Mouse (Mus musculus) retina, adult 2 months (tissue): Measurements from ENCODE around the gene St3gal3.

Experiments used
- DNase-seq: peaks from one replicate; pipeline ENCODE4 v3.0.0-alpha.2; 2012; ENCODE audit warnings: low read depth, low spot score

The St3gal3 gene

GRCm38 (mm10) chr4:117896031-117896430 lies 238.7 kb downstream of the St3gal3 start:
- no peak for DNase-seq

GRCm38 (mm10) chr4:117895339-117895738 lies 239.4 kb downstream of the St3gal3 start:
- no peak for DNase-seq

GRCm38 (mm10) chr4:117894601-117895000 lies 240.1 kb downstream of the St3gal3 start:
- no peak for DNase-seq

GRCm38 (mm10) chr4:117893376-117893775 lies 241.3 kb downstream of the St3gal3 start:
- DNase-seq = no peak

GRCm38 (mm10) chr4:117891738-117892161 lies 243.0 kb downstream of the St3gal3 start, which contains the start of gene Dph2:
Gene Dph2, minus strand, starts transcription at chr4:117892032.
- peak; percentile 86 for DNase-seq

- DNase-seq = no peak
These were observed 244.0 kb downstream of the St3gal3 start for GRCm38 (mm10) chr4:117890750-117891149.

GRCm38 (mm10) chr4:117890031-117890430 lies 244.7 kb downstream of the St3gal3 start:
- no peak for DNase-seq

- DNase-seq = no peak
These were observed 245.2 kb downstream of the St3gal3 start for GRCm38 (mm10) chr4:117889471-117889870.

- no peak for DNase-seq
These were observed 246.8 kb downstream of the St3gal3 start for GRCm38 (mm10) chr4:117887920-117888319.

GRCm38 (mm10) chr4:117887133-117887532 lies 247.6 kb downstream of the St3gal3 start, which contains the start of gene Atp6v0b:
Gene Atp6v0b, minus strand, starts transcription at chr4:117887333.
- peak; percentile 78 for DNase-seq

- DNase-seq = no peak
These were observed 248.1 kb downstream of the St3gal3 start for GRCm38 (mm10) chr4:117886644-117887043.

GRCm38 (mm10) chr4:117885994-117886393 lies 248.7 kb downstream of the St3gal3 start:
- DNase-seq = no peak

- no peak for DNase-seq
These were observed 249.6 kb downstream of the St3gal3 start for GRCm38 (mm10) chr4:117885093-117885492.

- no peak for DNase-seq
These were observed 250.6 kb downstream of the St3gal3 start for GRCm38 (mm10) chr4:117884146-117884545.

GRCm38 (mm10) chr4:117882701-117883691 lies 251.7 kb downstream of the St3gal3 start, which contains the start of gene B4galt2:
Gene B4galt2, minus strand, starts transcription at chr4:117883487.
- DNase-seq = no peak
